ENCODE assay signal across 17 mouse cellular contexts in the genomic region with DNA sequence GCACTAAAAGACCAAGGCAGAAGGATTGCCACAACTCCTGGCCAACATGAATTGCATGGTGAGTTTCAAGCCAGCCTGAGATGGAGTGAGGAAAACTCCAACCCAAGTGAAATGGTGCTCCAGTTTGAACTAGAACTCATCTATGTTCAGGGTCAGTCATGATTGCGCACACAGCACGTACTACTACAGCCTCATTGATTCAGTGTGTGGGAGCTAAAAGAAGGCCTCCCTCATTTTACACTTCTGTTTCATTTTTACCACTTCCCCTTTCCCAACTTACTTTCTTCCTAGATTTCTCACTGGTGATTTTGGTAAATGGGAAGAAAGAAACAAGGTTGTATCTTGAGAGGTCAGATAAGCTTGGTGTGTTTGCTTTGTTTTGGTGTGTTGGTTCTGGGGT.
"Had no signal": no experiment of that assay in that cellular context is flagged by ENCODE, and none has a peak within 500 bp of the region (broad histone marks: within the 10 kb centered on the region; RNA-seq: fewer than 3 reads in every experiment).

No protein-coding gene starts in this region.

- ATAC-seq: liver, postnatal 0 days; lung, postnatal 0 days; midbrain, embryonic 13.5 days; midbrain, embryonic 15.5 days had no signal

- H3K9ac ChIP-seq: liver, embryonic 15.5 days; liver, postnatal 0 days; lung, embryonic 15.5 days; midbrain, embryonic 13.5 days; midbrain, embryonic 15.5 days; neural tube, embryonic 12.5 days had no signal

- DNase-seq: liver, postnatal 0 days; lung, adult 2 months; lung, postnatal 14 days; lung, postnatal 36 days; right cerebral cortex, postnatal 14 days; thymus, adult 18-20 months; thymus, postnatal 14 days; thymus, postnatal 36 days had no signal

- H3K27ac ChIP-seq: liver, embryonic 15.5 days; lung, embryonic 15.5 days; macrophage; midbrain, embryonic 13.5 days; midbrain, embryonic 15.5 days; neural tube, embryonic 12.5 days had no signal

- H3K27me3 ChIP-seq: liver, embryonic 15.5 days; lung, embryonic 15.5 days; megakaryocyte, embryonic 14.5 days; midbrain, embryonic 13.5 days; midbrain, embryonic 15.5 days; neural tube, embryonic 12.5 days had no signal

- H3K4me1 ChIP-seq: liver, embryonic 15.5 days; megakaryocyte, embryonic 14.5 days; midbrain, embryonic 13.5 days; midbrain, embryonic 15.5 days had no signal

- H3K4me3 ChIP-seq: liver, embryonic 15.5 days; lung, embryonic 15.5 days; megakaryocyte, embryonic 14.5 days; midbrain, embryonic 13.5 days; midbrain, embryonic 15.5 days; neural tube, embryonic 12.5 days had no signal

- H3K4me2 ChIP-seq: liver, embryonic 15.5 days; lung, embryonic 15.5 days; midbrain, embryonic 11.5 days; midbrain, embryonic 13.5 days; midbrain, embryonic 15.5 days; neural tube, embryonic 12.5 days had no signal

- H3K36me3 ChIP-seq: liver, embryonic 15.5 days; lung, embryonic 15.5 days; midbrain, embryonic 13.5 days; midbrain, embryonic 15.5 days; neural tube, embryonic 12.5 days had no signal

- H3K9me3 ChIP-seq: liver, embryonic 15.5 days; lung, embryonic 15.5 days; megakaryocyte, embryonic 14.5 days; midbrain, embryonic 13.5 days; midbrain, embryonic 15.5 days; neural tube, embryonic 12.5 days had no signal
